Mouse (Mus musculus): ENCODE data around the gene Syngap1.

GRCm38 (mm10) chr17:26941031-26941789 is at the start of gene Syngap1:
- no peak for TF ChIP-seq TAL1 (IDR thresholded peaks at IDR 0.05; ENCODE audit: low read length)
- no peak for TF ChIP-seq GATA1 (IDR thresholded peaks at IDR 0.05; ENCODE audit: low read length)

All from erythroblast, embryonic 14.5 days (primary cell).